Mouse (Mus musculus): Measurements from ENCODE around the gene Kiz.
A peak's percentile ranks its signal among the peaks of the same experiment; 100 is the strongest.

Kiz gene

GRCm38 (mm10) chr2:146855599-146856039, at the start of gene Kiz:
Gene Kiz, plus strand, starts transcription at chr2:146855864.
- peak; percentile 96 for DNase-seq

GRCm38 (mm10) chr2:146809706-146810256, 45.9 kb upstream of the Kiz start:
- no peak for DNase-seq

GRCm38 (mm10) chr2:146810695-146811094, 45.0 kb upstream of the Kiz start:
- no peak for DNase-seq

GRCm38 (mm10) chr2:146814978-146815377, 40.7 kb upstream of the Kiz start:
- no peak for DNase-seq

- no peak for DNase-seq
Observed at GRCm38 (mm10) chr2:146819065-146819464, 36.6 kb upstream of the Kiz start.

- DNase-seq, result no peak
Observed at GRCm38 (mm10) chr2:146823483-146823951, 32.1 kb upstream of the Kiz start.

- DNase-seq, result no peak
Observed at GRCm38 (mm10) chr2:146824043-146824442, 31.6 kb upstream of the Kiz start.

GRCm38 (mm10) chr2:146828006-146828405, 27.7 kb upstream of the Kiz start:
- no peak for DNase-seq

GRCm38 (mm10) chr2:146833222-146834063, 22.2 kb upstream of the Kiz start:
- DNase-seq, result no peak

GRCm38 (mm10) chr2:146834064-146834313, 21.7 kb upstream of the Kiz start:
- DNase-seq, result peak; percentile 17

- peak; percentile 42 for DNase-seq
Observed at GRCm38 (mm10) chr2:146834314-146835201, 21.1 kb upstream of the Kiz start.

- peak; percentile 35 for DNase-seq
Observed at GRCm38 (mm10) chr2:146835241-146835990, 20.2 kb upstream of the Kiz start.

- peak; percentile 7 for DNase-seq
Observed at GRCm38 (mm10) chr2:146836246-146836645, 19.4 kb upstream of the Kiz start.

- DNase-seq, result no peak
Observed at GRCm38 (mm10) chr2:146836871-146837550, 18.7 kb upstream of the Kiz start.

GRCm38 (mm10) chr2:146837653-146838052, 18.0 kb upstream of the Kiz start:
- no peak for DNase-seq

- no peak for DNase-seq
Observed at GRCm38 (mm10) chr2:146838596-146839302, 16.9 kb upstream of the Kiz start.

GRCm38 (mm10) chr2:146839303-146840030, 16.2 kb upstream of the Kiz start:
- DNase-seq, result peak; percentile 15

GRCm38 (mm10) chr2:146847863-146848262, 7.8 kb upstream of the Kiz start:
- DNase-seq, result no peak

- DNase-seq, result no peak
Observed at GRCm38 (mm10) chr2:146856120-146856519, 456 bp downstream of the Kiz start.

- no peak for DNase-seq
Observed at GRCm38 (mm10) chr2:146856853-146857252, 1.2 kb downstream of the Kiz start.

- peak; percentile 31 for DNase-seq
Observed at GRCm38 (mm10) chr2:146865781-146866180, 10.1 kb downstream of the Kiz start.
